Mouse (Mus musculus): ENCODE measurements around the gene Rnls.
A peak's percentile ranks its signal among the peaks of the same experiment; 100 is the strongest.
"Not testable (repeated sequence)": the region's sequence is repeated elsewhere in the genome, so short reads cannot be mapped to it uniquely, and the experiment has no call there.

The Rnls gene

DNA sequence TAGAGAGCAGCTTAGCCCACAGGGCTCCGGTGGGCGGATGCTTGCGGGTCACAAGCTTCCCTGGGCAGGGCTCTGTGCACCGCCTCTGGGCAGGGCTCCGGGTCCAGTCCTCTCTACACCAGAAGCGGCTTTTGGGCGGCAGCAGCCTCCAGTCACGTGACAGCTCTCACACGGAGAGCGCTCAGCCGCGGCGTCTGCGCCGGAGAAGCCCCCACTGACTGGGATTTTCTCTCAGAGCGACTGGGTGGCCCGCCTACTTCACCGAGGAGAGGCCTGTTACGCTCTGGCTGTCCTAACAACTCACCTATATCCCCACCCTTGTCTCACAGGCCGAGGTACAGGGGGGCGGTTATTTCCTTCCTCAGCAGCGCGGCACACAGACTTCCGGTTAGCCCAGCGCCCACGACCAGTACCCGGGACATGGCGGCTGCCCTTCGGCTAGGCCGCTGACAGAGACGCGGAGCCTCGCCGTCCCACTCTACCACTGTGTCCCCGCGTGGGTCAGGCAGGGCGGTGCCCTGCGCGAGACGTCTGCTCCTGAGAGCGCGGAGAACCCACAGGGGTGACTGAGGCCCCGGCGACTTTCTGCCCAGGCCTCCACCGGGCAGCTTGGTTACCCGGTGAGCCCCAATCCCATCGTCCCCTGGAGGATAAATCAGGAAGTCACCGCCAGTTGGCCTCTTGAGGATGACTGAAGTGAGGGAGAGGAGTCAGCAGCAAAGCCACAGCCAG is at the start of gene Rnls:
Rnls (minus strand) TSS at position 645 of the 732 bp plus-strand sequence.
- peak; percentile 33 for DNase-seq (ENCODE audit: low read depth, low spot score)

DNA sequence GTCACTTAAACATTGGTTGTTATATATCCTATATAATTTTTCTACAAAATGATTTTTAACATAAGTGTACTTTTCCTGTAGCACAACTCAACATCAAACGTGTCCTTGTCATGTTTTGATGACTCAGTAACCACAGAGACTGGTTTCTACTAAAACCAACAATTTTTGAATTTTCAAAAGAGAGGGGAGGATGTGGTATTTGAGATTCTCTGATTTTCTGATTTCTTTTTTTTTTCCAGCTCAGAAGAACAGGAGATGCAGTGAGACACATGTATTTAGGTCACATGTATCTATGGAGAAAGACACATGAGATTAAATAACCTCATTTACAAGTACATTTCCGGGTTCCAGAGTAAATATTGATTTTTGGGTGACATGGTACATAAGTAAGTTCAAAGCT is 37.4 kb upstream of the Rnls start:
- no peak for DNase-seq (ENCODE audit: low read depth, low spot score)

DNA sequence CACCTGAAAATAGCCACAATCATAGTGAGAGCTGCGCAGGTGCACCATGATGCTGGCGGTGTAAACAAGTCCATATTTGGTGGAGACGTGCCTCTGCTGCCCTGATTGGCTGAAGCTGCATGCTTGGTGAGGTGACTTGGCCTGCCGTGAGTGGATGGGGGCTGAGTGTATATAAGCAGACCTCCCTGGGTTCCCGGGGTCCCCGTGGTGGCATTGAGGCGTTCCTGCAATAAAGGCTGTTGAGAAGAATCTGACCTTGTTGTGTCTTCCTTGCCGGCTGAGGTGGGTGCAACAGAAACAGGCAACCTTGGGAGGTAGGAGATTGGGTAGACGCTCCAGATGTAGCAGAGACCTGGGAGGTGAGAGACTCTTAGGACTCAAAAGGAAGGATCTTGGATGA is 27.3 kb upstream of the Rnls start:
- not testable (repeated sequence) for DNase-seq (ENCODE audit: low read depth, low spot score)

DNA sequence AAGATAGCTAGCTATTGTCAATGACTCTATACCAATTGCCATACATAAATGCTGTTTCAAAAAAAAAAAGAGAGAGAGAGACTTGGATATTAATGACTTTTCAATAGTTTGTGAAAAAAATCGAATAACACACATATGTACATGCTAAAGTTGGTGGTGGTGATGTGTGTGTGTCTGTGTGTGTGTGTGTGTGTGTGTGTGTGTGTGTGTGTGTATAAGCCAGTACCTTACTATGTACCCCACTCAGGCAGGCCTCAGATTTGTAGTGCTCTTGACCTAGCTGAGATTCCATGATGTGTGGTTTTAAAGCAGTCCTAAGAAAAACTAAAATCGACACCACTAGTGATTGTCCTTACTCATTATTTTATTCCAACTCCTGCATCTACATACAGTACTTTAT is 11.3 kb downstream of the Rnls start:
- no peak for DNase-seq (ENCODE audit: low read depth, low spot score)

DNA sequence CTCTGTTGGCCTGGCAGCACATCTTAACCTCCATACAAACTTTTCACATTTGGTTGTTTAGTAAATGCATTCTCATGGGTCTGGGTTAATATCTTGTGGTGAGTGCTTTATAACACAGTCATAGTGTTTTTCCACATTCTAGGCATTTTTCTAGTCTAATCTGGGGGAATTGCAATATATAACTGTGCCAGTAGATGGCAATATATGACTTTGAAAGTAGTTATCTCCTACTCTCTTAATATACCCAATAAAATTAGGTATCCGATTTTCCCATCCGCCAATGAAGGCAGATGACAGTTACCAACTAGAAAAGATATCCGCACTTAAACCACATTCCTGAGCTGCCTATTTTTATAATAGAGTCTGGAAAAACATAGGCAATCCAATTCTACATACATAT is 11.7 kb downstream of the Rnls start:
- DNase-seq (ENCODE audit: low read depth, low spot score), result no peak

DNA sequence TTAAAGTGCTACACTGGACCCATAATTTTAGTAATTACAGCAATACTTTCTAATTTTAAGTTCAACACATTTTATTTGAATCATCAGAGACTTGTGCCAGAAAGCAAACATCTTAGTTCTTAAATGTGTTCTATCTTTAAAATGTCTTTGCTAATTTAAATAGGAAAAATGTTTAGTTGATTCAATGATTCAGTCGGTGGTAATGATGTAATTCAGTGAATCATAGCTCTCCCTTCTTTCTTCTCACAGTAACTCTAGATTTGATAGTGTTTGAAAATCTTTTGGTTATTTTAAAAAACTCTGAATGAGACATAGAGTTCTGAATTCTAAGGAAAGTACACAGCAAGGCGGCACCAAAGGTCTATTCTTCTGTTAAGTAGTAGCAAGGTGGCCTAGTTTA is 23.3 kb downstream of the Rnls start:
- no peak for DNase-seq (ENCODE audit: low read depth, low spot score)

DNA sequence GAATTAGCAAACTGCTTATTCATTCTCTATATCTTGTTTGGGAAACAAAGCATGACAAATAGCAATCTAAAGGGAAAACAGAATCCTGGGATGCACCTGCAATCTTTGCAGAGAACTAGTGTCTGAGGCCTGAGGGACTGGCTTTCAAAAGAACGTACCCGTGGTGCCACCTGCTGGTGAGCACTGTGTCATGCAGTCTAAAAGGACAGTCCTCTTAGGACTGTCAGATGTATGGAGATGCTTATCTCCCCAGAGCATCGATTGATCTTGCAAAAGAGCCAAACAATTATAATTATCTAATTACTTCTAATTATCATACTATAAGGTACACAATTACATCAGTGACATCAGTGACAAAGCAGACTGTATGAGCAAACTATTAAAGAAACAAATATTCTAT is 25.4 kb downstream of the Rnls start:
- DNase-seq (ENCODE audit: low read depth, low spot score), result peak; percentile 18

DNA sequence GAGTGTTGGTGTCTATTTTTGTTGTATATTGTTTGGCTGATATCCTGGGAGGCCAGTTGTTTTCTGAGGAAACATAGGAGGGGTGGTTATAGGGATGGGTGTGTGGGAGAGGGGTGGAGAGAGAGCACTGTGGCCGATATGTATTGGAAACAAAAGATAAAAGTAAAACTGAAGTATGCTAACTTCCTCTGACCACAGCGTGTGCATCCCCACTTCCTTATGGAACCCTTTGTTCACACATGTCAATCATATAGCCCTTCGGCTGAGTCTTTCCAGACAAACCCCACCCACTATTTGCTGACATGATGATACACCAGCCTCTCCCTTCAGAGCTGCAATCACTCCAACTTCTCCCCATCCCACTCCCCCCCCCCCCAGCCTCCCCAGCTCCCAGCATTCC is 35.1 kb downstream of the Rnls start:
- no peak for DNase-seq (ENCODE audit: low read depth, low spot score)

DNA sequence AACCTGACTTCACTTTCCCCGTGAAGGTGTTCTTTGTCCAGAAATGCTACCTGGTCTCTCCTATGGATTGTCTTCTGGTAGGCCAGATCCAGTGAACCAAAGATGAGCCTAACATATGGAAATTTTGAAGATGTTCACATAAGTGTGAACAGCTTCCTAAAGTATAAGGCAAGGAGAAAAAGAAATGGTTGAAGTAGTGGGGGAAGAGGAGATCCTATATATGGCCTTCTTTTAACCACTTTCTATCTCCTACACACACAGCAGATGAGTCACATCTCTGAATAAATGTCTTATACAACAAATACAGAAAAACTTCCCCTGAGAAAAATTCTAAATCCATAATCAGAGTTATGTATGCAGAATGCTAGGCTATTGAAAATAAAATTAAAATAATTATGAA is 52.0 kb downstream of the Rnls start:
- DNase-seq (ENCODE audit: low read depth, low spot score), result no peak

DNA sequence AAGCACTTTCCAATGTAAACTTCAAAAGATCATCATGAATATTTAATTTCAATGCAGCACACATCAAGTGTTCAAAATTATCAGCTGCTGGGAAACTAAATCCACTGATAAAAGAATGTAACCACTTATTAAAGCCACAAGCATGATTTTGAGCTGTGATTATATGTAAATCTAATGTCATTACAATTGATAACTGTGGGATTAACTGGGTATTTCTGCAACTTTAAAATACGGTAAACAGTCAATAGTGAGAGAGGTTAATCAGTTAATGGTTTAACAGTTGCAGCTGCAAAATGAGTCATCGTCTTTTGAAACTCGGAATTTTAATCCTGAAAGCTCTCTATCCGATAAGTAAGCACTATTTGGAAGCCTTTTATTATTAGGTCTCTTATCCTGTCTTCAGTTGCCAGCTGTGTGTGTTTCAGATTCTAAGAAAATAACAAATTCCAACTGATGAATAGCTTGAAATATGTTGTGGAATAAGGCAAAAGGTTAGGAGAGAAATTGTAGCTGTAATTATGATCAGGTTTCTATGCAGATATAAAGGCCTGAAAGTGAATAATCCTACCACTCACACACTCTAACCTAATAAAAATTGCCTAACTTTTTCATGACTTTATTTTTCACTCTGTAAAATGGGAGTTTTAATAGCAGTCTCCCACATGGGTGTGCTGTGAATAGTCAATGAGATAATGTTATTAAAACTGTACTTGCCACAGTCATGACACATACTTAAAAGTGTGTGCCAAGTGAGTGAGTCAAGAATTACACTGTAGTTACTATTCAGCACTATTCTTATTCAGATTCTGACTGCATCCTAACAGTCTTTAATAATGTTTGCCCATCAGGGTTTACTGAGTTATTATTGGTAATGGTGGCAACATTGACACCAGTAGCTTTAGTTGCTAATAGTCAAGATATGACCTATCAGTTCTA is 65.1 kb downstream of the Rnls start:
- no peak for DNase-seq (ENCODE audit: low read depth, low spot score)

DNA sequence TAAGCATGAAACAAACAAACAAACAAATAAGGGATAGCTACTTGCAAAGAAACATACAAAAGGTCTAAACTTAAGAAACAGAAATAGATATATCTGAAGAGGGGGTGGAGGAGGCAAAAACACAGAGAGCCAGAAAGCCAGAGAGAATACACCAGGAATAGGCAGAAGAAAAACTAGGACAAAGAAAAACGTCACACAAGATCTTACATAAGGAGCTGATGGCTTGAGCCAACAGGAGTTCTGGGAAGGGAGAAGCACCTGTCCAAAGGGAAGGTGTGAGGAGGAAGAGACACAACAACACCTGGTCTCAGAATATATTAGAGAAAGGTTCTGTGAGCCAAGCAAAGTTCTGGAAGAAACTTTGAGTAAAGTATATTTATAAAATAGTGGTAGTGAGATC is 73.3 kb downstream of the Rnls start:
- DNase-seq (ENCODE audit: low read depth, low spot score), result no peak

DNA sequence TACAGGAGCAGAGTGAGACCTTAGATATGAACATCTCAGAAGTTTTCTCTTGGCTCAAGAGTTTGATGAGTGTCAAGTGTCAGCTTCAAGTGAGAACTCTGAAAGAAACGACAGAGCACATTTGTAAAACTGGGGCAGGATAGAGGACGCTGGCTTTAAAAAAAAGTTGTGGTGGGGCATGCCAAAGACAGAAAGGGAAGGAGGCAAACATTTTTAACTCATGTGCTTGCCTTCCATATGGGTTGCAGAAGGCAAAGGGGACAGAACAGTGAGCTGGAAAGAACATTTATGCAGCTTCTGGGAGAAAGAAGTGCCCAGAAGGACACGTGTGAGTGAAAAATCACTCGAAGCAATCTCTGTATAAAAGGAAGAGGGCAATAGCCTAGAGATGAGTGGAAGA is 75.0 kb downstream of the Rnls start:
- no peak for DNase-seq (ENCODE audit: low read depth, low spot score)

DNA sequence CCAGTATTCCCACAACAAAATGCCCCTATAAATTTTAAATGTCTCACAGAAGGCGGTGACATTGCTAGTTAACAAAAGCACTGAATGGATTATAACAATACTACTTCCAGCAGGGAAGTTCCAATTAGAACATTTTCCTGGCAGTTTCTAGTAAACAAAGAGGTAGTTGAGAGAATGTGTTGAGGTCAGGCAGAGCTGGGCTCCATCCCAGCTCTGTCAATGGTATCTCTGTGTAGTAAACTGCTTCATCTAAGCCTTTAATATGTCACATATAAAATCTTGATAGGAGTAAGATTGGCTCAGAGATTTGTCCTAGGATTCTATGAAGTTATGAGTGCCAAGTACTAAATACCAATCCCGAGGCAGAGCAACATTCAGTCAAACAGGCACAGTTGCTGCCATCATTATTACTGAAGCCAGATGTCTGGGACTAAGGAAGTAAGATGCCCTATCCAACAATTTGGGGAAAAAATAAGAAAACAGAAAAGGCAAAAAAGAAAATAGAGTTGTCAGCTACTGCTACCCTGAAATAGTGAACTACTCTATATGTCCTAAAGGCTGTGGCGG is 92.3 kb downstream of the Rnls start:
- DNase-seq (ENCODE audit: low read depth, low spot score), result no peak

DNA sequence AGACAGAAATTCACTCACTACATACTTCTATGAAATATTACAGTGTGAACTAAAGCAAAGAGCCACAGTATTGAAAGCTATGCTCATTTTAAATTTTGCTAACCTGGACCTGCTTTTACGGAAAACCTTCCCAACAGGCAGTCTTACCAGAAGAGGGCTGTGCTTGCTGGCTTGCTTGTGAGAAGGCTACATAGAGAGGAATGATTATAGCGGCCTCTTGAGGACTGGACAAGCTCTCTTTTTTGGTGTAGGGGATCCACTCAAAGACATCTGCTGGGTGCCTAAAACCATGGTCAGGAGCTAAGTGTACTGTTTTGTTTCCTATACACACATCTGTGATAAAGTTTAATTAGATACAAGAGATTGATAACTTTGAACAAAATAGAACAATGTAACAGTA is 95.8 kb downstream of the Rnls start:
- DNase-seq (ENCODE audit: low read depth, low spot score), result no peak

DNA sequence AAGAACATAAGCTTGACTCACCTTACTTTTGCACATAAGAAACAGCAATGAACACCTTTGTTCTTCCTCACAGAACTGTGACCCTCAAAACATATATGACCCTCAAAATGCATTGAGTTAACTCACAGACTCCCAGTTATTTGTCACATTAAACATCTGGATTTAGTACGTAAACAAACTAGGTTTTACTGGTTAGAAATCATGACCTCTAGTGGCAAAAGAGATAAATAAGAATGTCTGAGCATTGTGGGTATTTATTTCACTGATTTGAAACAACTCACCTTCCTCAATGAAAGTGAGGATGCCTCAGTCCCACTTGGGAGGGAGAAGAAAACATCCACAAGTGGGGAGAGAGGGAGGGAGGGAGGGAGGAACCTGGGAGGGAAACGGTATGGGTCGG is 109.1 kb downstream of the Rnls start:
- no peak for DNase-seq (ENCODE audit: low read depth, low spot score)

DNA sequence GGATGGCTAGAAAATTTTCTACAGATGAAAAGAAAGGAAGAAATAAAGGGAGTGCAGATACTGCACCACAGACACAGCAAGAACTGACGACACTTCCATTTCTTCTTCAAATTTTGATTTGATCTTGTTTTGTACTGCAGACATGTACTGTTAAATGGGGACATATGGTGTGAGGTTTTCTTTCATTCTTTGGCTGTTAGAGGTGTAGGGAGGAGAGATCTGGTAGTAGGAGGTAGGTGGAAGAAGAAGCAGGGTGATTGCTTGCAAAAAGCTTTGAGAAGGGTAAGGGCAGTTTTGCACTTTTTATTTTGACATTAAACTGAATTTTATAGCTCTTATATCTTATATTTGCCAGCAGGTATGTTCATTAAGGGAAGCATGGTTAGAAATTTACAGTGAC is 115.7 kb downstream of the Rnls start:
- no peak for DNase-seq (ENCODE audit: low read depth, low spot score)

DNA sequence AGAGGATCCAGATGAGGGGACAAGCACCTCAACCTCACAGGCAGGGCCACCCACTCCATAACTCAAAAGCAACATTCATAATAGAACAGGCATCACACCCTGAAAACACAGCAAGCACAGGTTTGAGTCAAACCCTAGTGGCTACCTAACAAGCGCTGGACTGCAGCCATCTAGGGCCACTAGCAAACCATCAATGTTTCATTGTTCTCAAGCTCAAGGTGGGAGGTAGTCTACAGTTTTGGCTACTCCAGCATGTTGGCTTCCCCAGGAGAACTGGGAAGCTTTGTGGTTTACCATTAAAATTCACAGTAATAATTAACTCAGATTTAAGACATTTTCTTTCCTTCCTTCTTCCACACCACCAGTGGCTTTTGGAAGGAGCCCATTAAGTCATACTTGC is 118.4 kb downstream of the Rnls start:
- DNase-seq (ENCODE audit: low read depth, low spot score), result no peak

DNA sequence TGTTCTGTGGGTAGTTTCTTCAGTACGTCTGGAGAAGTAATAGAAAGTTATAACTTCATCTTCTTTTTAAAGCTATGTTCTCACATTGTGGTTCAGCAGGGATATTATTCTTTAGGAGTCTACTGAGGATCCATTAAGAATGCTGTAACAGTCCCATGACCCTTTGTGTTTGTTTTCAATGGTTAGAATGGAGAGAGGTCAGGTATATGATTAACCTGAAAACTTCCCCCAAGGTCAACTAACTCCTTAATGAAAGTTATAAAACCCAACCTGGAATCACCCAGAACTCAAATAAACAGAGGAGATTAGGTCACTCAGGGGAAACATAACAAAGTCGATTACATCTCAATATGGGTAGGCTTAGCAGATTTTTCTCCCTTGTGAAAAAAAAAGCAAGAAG is 120.5 kb downstream of the Rnls start:
- DNase-seq (ENCODE audit: low read depth, low spot score), result no peak

DNA sequence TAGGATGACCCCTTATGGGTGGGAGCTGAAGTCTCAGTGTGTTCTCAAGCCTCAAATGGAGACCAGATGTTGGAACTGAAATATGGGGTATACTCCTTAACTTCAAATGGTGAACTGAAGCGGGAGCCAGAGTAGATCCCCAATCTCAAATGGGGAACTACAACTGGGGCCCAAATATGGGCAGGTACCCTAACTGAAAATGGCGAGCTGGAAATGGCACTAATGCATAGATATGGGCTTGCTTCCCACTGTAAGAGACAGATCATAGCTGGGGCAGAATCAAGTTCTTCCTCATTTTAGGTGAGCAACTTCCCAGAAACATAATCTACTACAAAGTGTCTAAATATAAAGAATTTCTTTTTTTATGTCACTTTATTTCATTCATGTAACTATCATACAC is 121.9 kb downstream of the Rnls start:
- no peak for DNase-seq (ENCODE audit: low read depth, low spot score)

DNA sequence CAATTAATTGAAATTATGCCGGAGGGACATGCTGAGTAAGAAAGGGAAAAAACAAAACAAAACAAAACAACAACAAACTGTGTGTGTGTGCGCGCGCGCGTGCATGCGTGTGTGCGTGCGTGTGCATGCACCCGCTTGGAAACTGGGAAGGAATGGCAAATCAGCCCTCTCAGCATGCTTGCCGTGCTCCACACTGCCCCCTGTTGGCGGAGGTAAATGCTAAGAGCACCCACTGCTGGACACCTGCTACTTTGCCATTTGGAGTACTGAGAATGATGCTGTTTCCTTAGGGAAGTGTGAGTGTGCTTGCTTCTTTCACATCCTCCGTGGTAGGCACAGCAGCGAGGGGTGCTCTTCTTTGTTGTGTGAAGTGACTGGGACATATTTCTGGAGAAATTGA is 124.1 kb downstream of the Rnls start:
- DNase-seq (ENCODE audit: low read depth, low spot score), result peak; percentile 50

DNA sequence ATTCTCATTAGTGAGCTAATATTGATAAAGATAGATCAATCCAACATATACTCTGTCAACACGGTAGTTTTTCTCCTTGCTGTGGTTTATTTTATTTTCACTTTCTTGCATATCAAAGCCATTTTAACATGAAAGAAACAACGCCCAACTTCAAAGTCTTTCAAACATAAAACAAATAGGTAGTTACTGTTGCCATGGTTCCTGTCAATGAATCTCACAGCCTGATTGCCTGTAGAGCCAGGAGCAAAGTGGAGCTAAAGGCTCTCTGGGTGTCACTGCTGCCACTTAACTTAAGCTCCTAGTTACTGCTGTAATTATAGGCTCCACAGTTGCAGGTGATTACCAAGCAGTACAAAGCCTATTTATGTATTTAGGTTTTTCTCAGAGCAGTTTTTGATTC is 126.8 kb downstream of the Rnls start:
- DNase-seq (ENCODE audit: low read depth, low spot score), result no peak

DNA sequence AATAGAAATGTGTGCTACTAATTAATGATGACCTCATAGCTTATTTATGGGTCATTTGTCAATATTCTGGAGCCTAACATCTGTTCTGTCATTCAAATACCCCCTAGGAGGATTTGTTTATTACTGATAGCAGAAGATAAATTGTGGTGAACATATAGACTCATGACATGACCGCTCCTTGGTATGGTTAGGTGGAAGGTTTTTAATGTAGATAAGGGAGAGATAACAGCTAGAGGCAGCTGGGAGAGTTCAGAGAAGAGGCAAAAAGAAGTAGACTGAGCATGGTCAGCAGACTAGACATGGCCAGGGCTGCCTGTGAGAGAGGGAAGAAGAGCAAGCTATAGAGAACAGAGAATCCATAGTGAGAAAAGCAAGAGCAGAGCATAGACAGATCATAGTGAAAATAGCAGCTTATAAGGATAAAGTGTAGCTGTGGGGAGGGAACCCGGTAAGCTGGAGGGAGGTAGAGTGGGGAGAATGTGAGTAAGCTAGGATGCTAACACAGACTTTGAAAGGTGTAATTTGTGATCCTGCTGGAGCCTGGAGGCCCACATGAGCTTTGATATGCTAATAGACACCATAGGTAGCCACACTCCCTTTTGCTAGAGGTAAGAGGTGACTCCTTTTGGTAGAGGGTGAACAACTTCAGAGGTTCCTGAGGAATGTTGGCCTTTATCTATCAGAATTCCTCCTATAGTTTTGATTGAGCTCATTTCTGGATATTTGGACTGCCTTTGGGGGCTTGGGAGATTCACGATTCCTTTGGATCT is 127.7 kb downstream of the Rnls start:
- DNase-seq (ENCODE audit: low read depth, low spot score), result no peak
